Mouse (Mus musculus) CD4-positive, CD25-positive, alpha-beta regulatory T cell, adult 4 months (primary cell): ENCODE data around the gene Adap1. TPM values are rescaled to one million over a fixed set of nuclear protein-coding genes. Genes with fewer than 3 reads are reported as not detected.

Source experiments
- ATAC-seq: one replicate; pipeline ENCODE4 v1.8.0; 2017
- polyA plus RNA-seq, 2 experiments: library from polyadenylated mRNA; unstranded; fragments of 100-300 nt; shearing (Covaris generic); gene quantifications; one replicate each; pipeline ENCODE4 v1.2.1; 2017

Adap1 gene
- polyA plus RNA-seq, 2 experiments from 2014 or later = 4.8 to 6.0 TPM

- ATAC-seq = peak; percentile 79
Observed at GRCm38 (mm10) chr5:139283460-139284180, 41.8 kb downstream of the Adap1 start.

- ATAC-seq = peak; percentile 72
Observed at GRCm38 (mm10) chr5:139282191-139282590, 43.2 kb downstream of the Adap1 start.

GRCm38 (mm10) chr5:139281373-139282112, 43.9 kb downstream of the Adap1 start:
- ATAC-seq = no peak

- ATAC-seq = no peak
Observed at GRCm38 (mm10) chr5:139277287-139277686, 48.1 kb downstream of the Adap1 start.

GRCm38 (mm10) chr5:139271994-139272554, 53.3 kb downstream of the Adap1 start:
- no peak for ATAC-seq

GRCm38 (mm10) chr5:139270806-139271521, 54.5 kb downstream of the Adap1 start:
- ATAC-seq = no peak

- no peak for ATAC-seq
Observed at GRCm38 (mm10) chr5:139267661-139268060, 57.8 kb downstream of the Adap1 start.

GRCm38 (mm10) chr5:139261403-139261802, 64.0 kb downstream of the Adap1 start:
- ATAC-seq = no peak

- no peak for ATAC-seq
Observed at GRCm38 (mm10) chr5:139259853-139260252, 65.6 kb downstream of the Adap1 start.

GRCm38 (mm10) chr5:139258371-139259035, 66.9 kb downstream of the Adap1 start:
- no peak for ATAC-seq

- no peak for ATAC-seq
Observed at GRCm38 (mm10) chr5:139257818-139258217, 67.6 kb downstream of the Adap1 start.

GRCm38 (mm10) chr5:139257265-139257664, 68.2 kb downstream of the Adap1 start:
- ATAC-seq = no peak

- ATAC-seq = no peak
Observed at GRCm38 (mm10) chr5:139256211-139256765, 69.1 kb downstream of the Adap1 start.

GRCm38 (mm10) chr5:139255777-139256176, 69.6 kb downstream of the Adap1 start:
- no peak for ATAC-seq

GRCm38 (mm10) chr5:139254938-139255337, 70.5 kb downstream of the Adap1 start:
- ATAC-seq = no peak

- ATAC-seq = peak; percentile 13
Observed at GRCm38 (mm10) chr5:139253301-139253741, 72.1 kb downstream of the Adap1 start.

- ATAC-seq = peak; percentile 15
Observed at GRCm38 (mm10) chr5:139252910-139253245, 72.5 kb downstream of the Adap1 start.

- peak; percentile 87 for ATAC-seq
Observed at GRCm38 (mm10) chr5:139252081-139252909, 73.1 kb downstream of the Adap1 start, which contains the start of gene Get4. Gene Get4, plus strand, starts transcription at chr5:139252324.

- peak; percentile 10 for ATAC-seq
Observed at GRCm38 (mm10) chr5:139251736-139252080, 73.7 kb downstream of the Adap1 start.

GRCm38 (mm10) chr5:139251279-139251678, 74.1 kb downstream of the Adap1 start:
- ATAC-seq = no peak

- ATAC-seq = no peak
Observed at GRCm38 (mm10) chr5:139248846-139249245, 76.6 kb downstream of the Adap1 start.
